Comparison of ENCODE assay signal across 18 mouse cellular contexts in genomic region chr10:20911340-20911739, GRCm38 (mm10). TPM values are rescaled to one million over a fixed set of nuclear protein-coding genes. Genes with fewer than 3 reads are reported as not detected.
DNase-seq lines count a peak whose midpoint lies in the region; ATAC-seq and TF ChIP-seq lines count a peak whose summit lies in the region.
"Had no signal": no experiment of that assay in that cellular context is flagged by ENCODE, and none has a peak within 500 bp of the region (broad histone marks: within the 10 kb centered on the region; RNA-seq: fewer than 3 reads in every experiment).

No protein-coding gene starts in this region.

- no peak for TF ChIP-seq EP300 in liver, postnatal 0 days (IDR thresholded peaks at IDR 0.05; ENCODE audit: low read depth)
- TF ChIP-seq EP300 in liver, embryonic 14.5 days (IDR thresholded peaks at IDR 0.05; ENCODE audit: low read depth) = no peak

- WGBS in liver, embryonic 11.5 days = 76% methylated on average over 1 of the region's 1 CpGs
- WGBS in liver, postnatal 0 days (ENCODE audit: insufficient replicate concordance) = 50% methylated on average over 1 of the region's 1 CpGs
- 57% methylated on average over 1 of the region's 1 CpGs for WGBS in liver, embryonic 14.5 days (ENCODE audit: insufficient replicate concordance)

- no peak for DNase-seq in liver, embryonic 11.5 days (ENCODE audit: low spot score)
- DNase-seq in liver, postnatal 0 days = no peak
- DNase-seq in liver, embryonic 14.5 days (ENCODE audit: low read depth in 3 of 3, low spot score in 3 of 3) = no peak
- no peak for DNase-seq in embryo, embryonic 10.5 days (ENCODE audit: low spot score)
- no peak for DNase-seq in gastrocnemius, postnatal 10 days
- no peak for DNase-seq in layer of hippocampus, adult 18-20 months (ENCODE audit: low spot score in 2 of 2)
- DNase-seq: adrenal gland, adult 8-10 months; adrenal gland, postnatal 36 days; cerebellum, adult 2 months; cerebellum, postnatal 10 days; gastrocnemius, postnatal 14 days had no signal

- no peaks in the 10 kb centered on the region for H3K27me3 ChIP-seq in liver, embryonic 11.5 days (replicated peaks; ENCODE audit: control insufficient read depth, insufficient read depth, low read length)
- no peaks in the 10 kb centered on the region for H3K27me3 ChIP-seq in liver, postnatal 0 days (ENCODE audit: insufficient read depth, low read length)
- H3K27me3 ChIP-seq in liver, embryonic 14.5 days (ENCODE audit: control insufficient read depth, insufficient read depth, low read length) = no peaks in the 10 kb centered on the region
- H3K27me3 ChIP-seq: embryonic facial prominence, embryonic 12.5 days; heart, embryonic 12.5 days; hindbrain, embryonic 12.5 days had no signal

- H3K4me1 ChIP-seq in liver, embryonic 11.5 days (replicated peaks; ENCODE audit: control insufficient read depth, insufficient read depth, low read length) = peaks cover 19% of the 10 kb centered on the region
- H3K4me1 ChIP-seq in liver, postnatal 0 days (ENCODE audit: insufficient read depth) = peaks cover 15% of the 10 kb centered on the region
- peaks cover 43 to 52% of the 10 kb centered on the region in 2 experiments for H3K4me1 ChIP-seq in liver, embryonic 14.5 days (replicated peaks; ENCODE audit: control insufficient read depth in 2 of 2, insufficient read depth in 2 of 2, low read length in 1 of 2)
- H3K4me1 ChIP-seq: embryonic facial prominence, embryonic 12.5 days; hindbrain, embryonic 12.5 days had no signal

- no peak for ATAC-seq in liver, embryonic 11.5 days (replicated peaks; ENCODE audit: low FRiP score)
- no peak for ATAC-seq in liver, postnatal 0 days
- peak; percentile 52 for ATAC-seq in common myeloid progenitor, adult 5-6 weeks (replicated peaks; ENCODE audit: low read depth, poor library complexity, severe bottlenecking)
- no peak for ATAC-seq in liver, embryonic 14.5 days (ENCODE audit: insufficient read depth)
- ATAC-seq in megakaryocyte progenitor cell, adult 5-6 weeks (replicated peaks; ENCODE audit: poor library complexity) = peak; percentile 43
- ATAC-seq: forebrain, embryonic 16.5 days; hindbrain, postnatal 0 days had no signal

- no peak overlapping the region for H3K4me3 ChIP-seq in liver, embryonic 11.5 days (ENCODE audit: low read depth, low read length)
- no peak overlapping the region for H3K4me3 ChIP-seq in liver, postnatal 0 days (ENCODE audit: low read depth, low read length)
- no peak overlapping the region for H3K4me3 ChIP-seq in liver, embryonic 14.5 days (ENCODE audit: insufficient read depth in 1 of 2, low read depth in 2 of 2, low read length in 2 of 2)
- H3K4me3 ChIP-seq: embryonic facial prominence, embryonic 12.5 days; heart, embryonic 12.5 days; hindbrain, embryonic 12.5 days had no signal

- no peak overlapping the region for H3K4me2 ChIP-seq in liver, embryonic 11.5 days
- H3K4me2 ChIP-seq in liver, postnatal 0 days (ENCODE audit: low read depth, low read length) = no peak overlapping the region
- no peak overlapping the region for H3K4me2 ChIP-seq in liver, embryonic 14.5 days (ENCODE audit: low read depth)
- H3K4me2 ChIP-seq: embryonic facial prominence, embryonic 12.5 days; heart, embryonic 12.5 days; hindbrain, embryonic 12.5 days had no signal

- H3K36me3 ChIP-seq in liver, embryonic 11.5 days (ENCODE audit: control insufficient read depth, insufficient read depth, low read length) = no peaks in the 10 kb centered on the region
- H3K36me3 ChIP-seq in liver, postnatal 0 days (replicated peaks; ENCODE audit: insufficient read depth, low read length) = no peaks in the 10 kb centered on the region
- H3K36me3 ChIP-seq in liver, embryonic 14.5 days (replicated peaks; ENCODE audit: control insufficient read depth, insufficient read depth, low read depth) = no peaks in the 10 kb centered on the region
- H3K36me3 ChIP-seq: embryonic facial prominence, embryonic 12.5 days; heart, embryonic 12.5 days; hindbrain, embryonic 12.5 days had no signal

- no peaks in the 10 kb centered on the region for H3K9me3 ChIP-seq in liver, embryonic 11.5 days (ENCODE audit: control insufficient read depth, low read length)
- no peaks in the 10 kb centered on the region for H3K9me3 ChIP-seq in liver, postnatal 0 days (ENCODE audit: low read length)
- no peaks in the 10 kb centered on the region for H3K9me3 ChIP-seq in liver, embryonic 14.5 days (ENCODE audit: control insufficient read depth, low read length)
- H3K9me3 ChIP-seq: embryonic facial prominence, embryonic 12.5 days; heart, embryonic 12.5 days; hindbrain, embryonic 12.5 days had no signal

- TF ChIP-seq CTCF in liver, postnatal 0 days (IDR thresholded peaks at IDR 0.05; ENCODE audit: low read depth) = no peak
- TF ChIP-seq CTCF in liver, embryonic 14.5 days (IDR thresholded peaks at IDR 0.05; ENCODE audit: low read depth) = no peak

- H3K27ac ChIP-seq in liver, embryonic 11.5 days (ENCODE audit: low read depth, low read length) = no peak overlapping the region; the same call in 1 of the 2 replicates
- H3K27ac ChIP-seq in liver, postnatal 0 days (ENCODE audit: low read depth) = no peak overlapping the region
- peak overlapping the region; percentile 59 for H3K27ac ChIP-seq in liver, embryonic 14.5 days
- H3K27ac ChIP-seq: embryonic facial prominence, embryonic 12.5 days; hindbrain, embryonic 12.5 days; hindbrain, postnatal 0 days had no signal

- 0 out of 2 replicates have a peak overlapping the region, but pooled peaks have one; percentile 26 for H3K9ac ChIP-seq in liver, embryonic 11.5 days (ENCODE audit: low read depth, low read length)
- no peak overlapping the region for H3K9ac ChIP-seq in liver, postnatal 0 days (replicated peaks)
- H3K9ac ChIP-seq in liver, embryonic 14.5 days (replicated peaks) = no peak overlapping the region
- H3K9ac ChIP-seq: embryonic facial prominence, embryonic 12.5 days; heart, embryonic 12.5 days; hindbrain, embryonic 12.5 days had no signal

RNA-seq across cellular contexts. Expression of gene Ahi1, which starts 41.0 kb away (rescaled TPM):
- polyA plus RNA-seq in liver, embryonic 11.5 days (2014; fragmentation: Nextera tagmentation; extraction: Ambion mirVana) = 6.9 and 7.4 TPM in 2 replicates
- 2.3 and 2.6 TPM in 2 replicates for polyA plus RNA-seq in liver, postnatal 0 days (2015; fragmentation: Nextera tagmentation; extraction: Ambion mirVana)
- 10.6 and 11.3 TPM in 2 replicates for total RNA-seq in common myeloid progenitor, adult 5-6 weeks (2017)
- 3.5 and 4.2 TPM in 2 replicates for polyA plus RNA-seq in liver, embryonic 14.5 days (2012; rRNA removed)
- 4.6 and 5.3 TPM in 2 replicates for polyA plus RNA-seq in liver, embryonic 14.5 days (2014; fragmentation: Nextera tagmentation; extraction: Ambion mirVana)
- total RNA-seq in megakaryocyte progenitor cell, adult 5-6 weeks (2015) = 6.5 and 7.6 TPM in 2 replicates
- 4.3 and 4.8 TPM in 2 replicates for total RNA-seq in megakaryocyte progenitor cell, adult 5-6 weeks (2017)
- total RNA-seq in gastrocnemius, postnatal 10 days (2021) = 1 to 10 TPM; 2.2 to 3.6 TPM
- total RNA-seq in layer of hippocampus, adult 18-20 months (2021) = 100 to 1,000 TPM; 236 to 240 TPM

Comparison
In these comparisons a context has a peak if more than half of its experiments do, and no peak if none do; other contexts are left out.
1. ATAC-seq: peak in common myeloid progenitor, adult 5-6 weeks (single experiment) and megakaryocyte progenitor cell, adult 5-6 weeks (single experiment); none in liver, embryonic 11.5 days (single experiment), liver, postnatal 0 days (single experiment) and liver, embryonic 14.5 days (single experiment).
2. RNA of gene Ahi1, which starts 41.0 kb away (total RNA-seq): 236 to 240 TPM in layer of hippocampus, adult 18-20 months; 10.6 to 11.3 TPM in common myeloid progenitor, adult 5-6 weeks, 4.3 to 7.6 TPM in megakaryocyte progenitor cell, adult 5-6 weeks and 2.2 to 3.6 TPM in gastrocnemius, postnatal 10 days; every median in the first group is over 10 times any median in the second.